Mouse (Mus musculus): ENCODE measurements around the gene Frat2.

- TF ChIP-seq CTCF (IDR thresholded peaks at IDR 0.05): no peak
- no peak for TF ChIP-seq EP300 (IDR thresholded peaks at IDR 0.05; ENCODE audit: insufficient read depth, low read depth, low read length)
- no peak for TF ChIP-seq POLR2A (IDR thresholded peaks at IDR 0.05; ENCODE audit: insufficient read depth, low read depth, low read length)
These were observed 21.4 kb downstream of the Frat2 start for GRCm38 (mm10) chr19:41826529-41826928.
